Mouse (Mus musculus) midbrain, embryonic 16.5 days (tissue): Measurements from ENCODE around the gene Imp3. TPM values are rescaled to one million over a fixed set of nuclear protein-coding genes. Genes with fewer than 3 reads are reported as not detected.
A peak's percentile ranks its signal among the peaks of the same experiment; 100 is the strongest.

Experiments
- ATAC-seq: fragments of 200-750 bp; cut with Nextera tagmentation; 2 replicates; pipeline ENCODE4 v1.8.0; 2017; ENCODE audit warnings: moderate TSS enrichment
- H3K27ac ChIP-seq: fragments of 300-500 bp; sonication (generic); 2 replicates; pipeline ENCODE4 v1.5.1; 2014; ENCODE audit warnings: mild to moderate bottlenecking, low read length, mixed read lengths
- H3K27me3 ChIP-seq: fragments of 300-500 bp; sonication (generic); 2 replicates; pipeline ENCODE4 v1.6.1; 2014; ENCODE audit warnings: low read depth, low read length, mixed read lengths; ENCODE audit not compliant: control insufficient read depth, insufficient read depth
- H3K36me3 ChIP-seq: fragments of 300-500 bp; sonication (generic); 2 replicates; pipeline ENCODE4 v1.6.1; 2014; ENCODE audit warnings: mild to moderate bottlenecking, low read length, moderate library complexity, mixed read lengths; ENCODE audit not compliant: control insufficient read depth, insufficient read depth
- H3K4me1 ChIP-seq: fragments of 300-500 bp; sonication (generic); 2 replicates; pipeline ENCODE4 v1.6.1; 2014; ENCODE audit warnings: mild to moderate bottlenecking, low read length, mixed read lengths; ENCODE audit not compliant: control insufficient read depth, insufficient read depth
- H3K4me2 ChIP-seq: fragments of 300-500 bp; sonication (generic); 2 replicates; pipeline ENCODE4 v1.6.1; 2014; ENCODE audit warnings: mild to moderate bottlenecking, low read length, mixed read lengths
- H3K4me3 ChIP-seq: fragments of 300-500 bp; sonication (generic); 2 replicates; pipeline ENCODE4 v1.5.1; 2014; ENCODE audit warnings: low read depth, mild to moderate bottlenecking, low read length, moderate library complexity, mixed read lengths
- H3K9ac ChIP-seq: fragments of 300-500 bp; sonication (generic); 2 replicates; pipeline ENCODE4 v1.6.1; 2014; ENCODE audit warnings: low read depth, low read length, mixed read lengths
- H3K9me3 ChIP-seq: fragments of 300-500 bp; sonication (generic); replicated peaks from 2 replicates; pipeline ENCODE4 v1.6.1; 2014; ENCODE audit warnings: mild to moderate bottlenecking, low read length, mixed read lengths; ENCODE audit not compliant: control insufficient read depth, poor library complexity, severe bottlenecking
- WGBS: fragments of 180-500 bp; shearing (Covaris S2); extraction: QIAGEN DNeasy Blood & Tissue Kit; methylation state at CpG from one replicate; pipeline ENCODE4 v1.1.7; 2014; 5-methylcytosine and 5-hydroxymethylcytosine counted together
- polyA plus RNA-seq: library from polyadenylated mRNA; unstranded; fragments of >200 nt; fragmentation: Nextera tagmentation; extraction: Ambion mirVana; gene quantifications from 2 replicates; pipeline ENCODE4 v1.2.1, GENCODE M21; 2015

Gene Imp3
- polyA plus RNA-seq, 1 experiment from 2014 or later = 66.9 TPM

DNA sequence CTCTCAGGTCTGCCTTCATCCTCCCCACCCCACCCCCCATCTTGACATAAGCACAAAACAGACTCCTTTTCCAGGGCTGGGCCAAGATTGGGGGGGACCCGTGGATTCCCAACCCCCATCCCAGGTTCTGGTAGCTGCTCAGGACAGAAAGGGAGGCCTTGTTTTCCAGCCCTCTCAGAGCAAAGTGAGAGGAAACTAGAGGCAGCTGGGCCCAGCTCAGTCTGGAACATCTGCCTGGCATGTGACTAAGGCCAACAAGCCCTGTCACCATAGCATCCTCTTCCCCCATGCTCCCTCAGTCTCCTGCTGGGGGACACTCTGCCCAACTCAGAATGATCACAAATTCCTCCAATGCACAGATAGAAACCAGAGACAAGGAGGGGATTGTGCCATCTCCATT is 22.2 kb upstream of the Imp3 start:
- no peak overlapping the region for H3K4me2 ChIP-seq
- no peaks in the 10 kb centered on the region for H3K36me3 ChIP-seq
- no peaks in the 10 kb centered on the region for H3K27me3 ChIP-seq
- 81% methylated on average over 1 of the region's 1 CpGs for WGBS
- H3K4me3 ChIP-seq = no peak overlapping the region
- no peaks in the 10 kb centered on the region for H3K4me1 ChIP-seq
- H3K27ac ChIP-seq = no peak overlapping the region
- no peak overlapping the region for H3K9ac ChIP-seq
- H3K9me3 ChIP-seq = no peaks in the 10 kb centered on the region
- no peak for ATAC-seq

DNA sequence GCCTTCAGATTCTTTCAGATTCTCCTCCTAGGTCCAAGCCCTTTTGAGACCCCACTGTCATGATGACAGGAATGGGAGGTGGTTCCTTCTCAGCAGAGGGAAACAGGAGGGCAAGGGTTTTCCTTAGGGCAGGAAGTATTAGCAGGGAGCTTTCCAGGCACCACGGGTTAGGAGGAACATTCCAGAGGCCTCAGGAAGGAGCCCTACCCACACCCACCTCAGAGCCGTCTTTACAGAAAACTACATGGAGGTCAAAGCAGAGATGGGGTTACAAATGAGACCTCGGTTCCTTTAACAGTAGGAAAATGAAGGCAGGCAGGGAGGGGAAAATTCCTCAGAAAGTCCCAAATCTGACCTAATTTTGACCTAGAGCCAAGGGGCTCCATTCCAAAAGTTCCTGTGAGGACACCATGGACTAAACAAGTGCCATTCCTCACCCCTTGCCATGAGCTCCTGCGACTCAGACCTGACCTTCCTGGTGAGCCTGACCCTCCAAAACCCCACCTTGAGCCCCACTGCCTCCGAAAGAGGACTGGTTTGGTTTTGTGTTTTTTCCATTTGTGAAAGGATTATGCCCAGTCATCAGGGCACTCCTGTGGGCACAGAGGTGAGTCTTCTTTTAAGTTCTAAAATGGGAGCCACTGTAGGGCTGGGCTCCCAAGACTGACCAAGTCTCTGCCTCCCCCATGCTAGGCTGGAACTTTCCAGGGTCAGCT is 21.4 kb upstream of the Imp3 start:
- H3K4me3 ChIP-seq = no peak overlapping the region
- no peaks in the 10 kb centered on the region for H3K9me3 ChIP-seq
- 90% methylated on average over 5 of the region's 5 CpGs for WGBS
- H3K4me1 ChIP-seq = no peaks in the 10 kb centered on the region
- no peak overlapping the region for H3K9ac ChIP-seq
- ATAC-seq = no peak
- no peak overlapping the region for H3K4me2 ChIP-seq
- H3K36me3 ChIP-seq = no peaks in the 10 kb centered on the region
- H3K27me3 ChIP-seq = no peaks in the 10 kb centered on the region
- no peak overlapping the region for H3K27ac ChIP-seq

DNA sequence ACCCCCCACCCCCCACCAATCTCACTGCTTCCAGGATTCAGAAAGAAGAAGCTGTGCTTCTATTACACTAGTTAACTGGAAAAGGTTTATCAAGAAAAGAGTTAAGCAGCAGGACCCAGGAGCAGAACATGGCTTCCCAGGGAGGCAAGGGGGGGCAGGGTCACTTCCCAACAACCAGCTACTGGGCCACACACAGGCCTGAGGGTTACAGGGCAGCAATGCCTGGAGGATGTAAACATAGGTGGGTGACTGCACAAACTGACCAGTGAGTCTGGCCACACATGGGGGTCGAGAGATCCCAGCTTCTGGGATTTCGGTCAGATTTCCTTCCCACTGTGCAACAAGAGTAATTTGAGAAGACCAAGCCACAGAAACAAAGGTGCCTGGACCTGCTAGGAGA is 20.1 kb upstream of the Imp3 start:
- H3K4me1 ChIP-seq = no peaks in the 10 kb centered on the region
- H3K4me2 ChIP-seq = no peak overlapping the region
- no peaks in the 10 kb centered on the region for H3K27me3 ChIP-seq
- H3K4me3 ChIP-seq = no peak overlapping the region
- no peaks in the 10 kb centered on the region for H3K36me3 ChIP-seq
- H3K9me3 ChIP-seq = no peaks in the 10 kb centered on the region
- no peak overlapping the region for H3K9ac ChIP-seq
- ATAC-seq = no peak
- H3K27ac ChIP-seq = no peak overlapping the region
- 68% methylated on average over 2 of the region's 2 CpGs for WGBS

DNA sequence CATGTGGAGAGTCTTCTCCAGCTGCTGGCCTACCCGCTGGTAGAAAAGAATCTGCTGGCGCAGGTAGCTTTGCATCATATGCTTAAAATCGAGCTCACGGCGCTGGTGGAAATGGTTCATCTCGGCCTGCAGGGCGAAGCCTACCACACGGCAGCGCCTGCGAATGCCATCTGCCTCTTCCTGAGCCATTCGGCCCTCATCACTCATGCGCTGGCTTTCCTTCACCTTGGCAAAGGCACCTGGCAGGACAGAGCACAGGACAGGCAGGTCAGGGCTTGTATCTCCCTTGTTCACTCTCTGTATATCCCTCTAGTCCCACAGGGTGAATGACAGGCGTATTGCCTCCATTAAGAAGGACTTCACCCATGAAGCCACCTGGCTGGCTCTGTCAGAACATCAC is 18.8 kb upstream of the Imp3 start:
- Histone ChIP-seq H3K9me3 (no peaks in the 10 kb centered on the region), H3K36me3 (no peaks in the 10 kb centered on the region), H3K4me2 (no peak overlapping the region), H3K27me3 (no peaks in the 10 kb centered on the region), H3K9ac (no peak overlapping the region), H3K4me1 (no peaks in the 10 kb centered on the region), H3K27ac (no peak overlapping the region), H3K4me3 (no peak overlapping the region)
- WGBS = 94% methylated on average over 13 of the region's 13 CpGs
- ATAC-seq = no peak

DNA sequence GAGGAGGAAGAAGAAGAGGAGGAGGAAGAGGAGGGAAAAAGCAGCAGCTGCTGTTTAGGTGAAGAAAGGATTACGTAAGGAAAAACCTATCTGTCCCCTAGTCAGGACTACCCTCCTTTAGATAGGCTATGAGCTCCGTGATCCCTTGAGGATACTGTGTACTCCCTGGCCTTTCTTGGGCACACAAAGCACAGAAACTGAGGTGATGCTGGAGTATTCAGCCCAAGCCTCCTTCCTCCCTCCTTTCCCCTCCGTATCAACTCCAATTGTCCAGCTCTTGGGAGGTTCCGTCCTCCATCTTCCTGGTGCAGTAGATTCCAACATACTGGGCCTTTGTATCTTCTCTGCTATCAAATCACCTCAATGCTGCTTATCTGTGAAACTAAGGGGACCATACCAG is 14.5 kb upstream of the Imp3 start:
- H3K4me2 ChIP-seq = no peak overlapping the region
- H3K4me1 ChIP-seq = peaks cover 13% of the 10 kb centered on the region; the same call in 1 of the 2 replicates
- H3K27ac ChIP-seq = no peak overlapping the region
- H3K9me3 ChIP-seq = no peaks in the 10 kb centered on the region
- H3K9ac ChIP-seq = no peak overlapping the region
- WGBS = 95% methylated on average over 4 of the region's 4 CpGs
- no peaks in the 10 kb centered on the region for H3K36me3 ChIP-seq
- no peak for ATAC-seq
- no peak overlapping the region for H3K4me3 ChIP-seq
- no peaks in the 10 kb centered on the region for H3K27me3 ChIP-seq

DNA sequence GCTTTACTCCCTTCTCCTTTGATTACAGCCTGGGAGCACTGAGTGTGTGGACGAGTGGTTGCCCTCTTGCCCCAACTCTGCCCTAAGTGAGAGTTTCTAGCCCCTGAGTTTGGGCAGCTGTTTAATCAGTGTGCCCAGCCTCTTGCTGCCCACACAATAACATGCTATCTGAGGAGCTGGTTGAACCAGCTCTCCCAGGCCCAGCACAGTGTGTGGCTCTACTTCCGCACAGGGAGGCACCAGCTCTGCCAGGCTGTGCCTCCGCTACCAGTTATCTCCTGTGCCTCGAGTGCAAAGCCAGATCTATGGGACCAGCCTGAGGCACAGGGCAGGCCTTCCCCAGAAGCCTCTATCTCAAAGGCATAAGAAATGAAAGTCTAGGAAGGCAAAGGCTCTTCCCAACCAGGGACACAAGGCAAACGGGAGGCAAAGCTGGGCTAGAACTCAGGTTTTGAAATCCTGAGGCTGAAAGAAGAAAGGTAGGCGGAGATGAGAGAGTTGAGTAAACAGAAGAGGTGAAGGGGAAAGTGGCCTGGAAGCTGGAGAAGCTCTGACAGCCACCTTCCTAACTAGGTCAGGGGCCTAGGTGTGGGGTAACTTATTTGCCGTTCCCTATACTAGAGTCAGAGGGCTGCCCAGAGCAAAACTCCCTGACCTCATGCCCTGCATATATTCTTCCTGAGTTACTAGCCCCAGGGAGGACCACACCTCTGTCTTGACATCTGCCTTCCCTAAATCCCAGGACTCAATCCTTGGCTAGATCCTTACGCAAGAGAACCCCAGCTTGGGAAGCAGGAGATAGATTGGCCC is 13.2 kb upstream of the Imp3 start:
- WGBS = 73% methylated on average over 8 of the region's 8 CpGs
- H3K4me1 ChIP-seq = peaks cover 17% of the 10 kb centered on the region
- no peak for ATAC-seq
- no peaks in the 10 kb centered on the region for H3K27me3 ChIP-seq
- 0 out of 2 replicates have a peak overlapping the region, but pooled peaks have one; percentile 34 for H3K9ac ChIP-seq
- peak overlapping the region; percentile 4 for H3K4me3 ChIP-seq
- H3K9me3 ChIP-seq = no peaks in the 10 kb centered on the region
- H3K27ac ChIP-seq = no peak overlapping the region
- no peaks in the 10 kb centered on the region for H3K36me3 ChIP-seq
- peak overlapping the region; percentile 35 for H3K4me2 ChIP-seq

DNA sequence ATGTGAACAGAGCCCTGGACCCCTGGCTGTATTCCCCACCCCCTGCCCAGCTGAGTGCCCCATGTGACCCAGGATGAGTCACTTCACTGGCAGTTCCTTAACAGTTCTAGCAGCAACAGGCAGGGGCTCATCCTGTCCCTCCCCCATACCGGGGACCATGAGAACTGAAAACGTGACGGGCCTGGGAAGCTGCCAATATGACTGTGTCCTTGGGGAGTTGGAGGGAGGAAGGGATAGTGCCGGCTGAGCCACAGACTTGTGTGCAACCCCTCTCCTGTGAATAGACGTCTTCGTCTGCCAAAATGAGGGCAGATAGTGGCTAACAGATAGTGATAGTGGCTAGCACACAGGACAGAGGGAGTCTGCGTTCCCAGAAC is 12.6 kb upstream of the Imp3 start:
- peak overlapping the region; percentile 4; the same call in 1 of the 2 replicates for H3K4me3 ChIP-seq
- H3K27ac ChIP-seq = no peak overlapping the region
- peaks cover 17% of the 10 kb centered on the region for H3K4me1 ChIP-seq
- peak overlapping the region; percentile 35 for H3K4me2 ChIP-seq
- no peak for ATAC-seq
- H3K27me3 ChIP-seq = peaks cover 2% of the 10 kb centered on the region; the same call in 1 of the 2 replicates
- WGBS = 30% methylated on average over 7 of the region's 7 CpGs
- no peaks in the 10 kb centered on the region for H3K9me3 ChIP-seq
- H3K9ac ChIP-seq = 0 out of 2 replicates have a peak overlapping the region, but pooled peaks have one; percentile 34
- no peaks in the 10 kb centered on the region for H3K36me3 ChIP-seq

DNA sequence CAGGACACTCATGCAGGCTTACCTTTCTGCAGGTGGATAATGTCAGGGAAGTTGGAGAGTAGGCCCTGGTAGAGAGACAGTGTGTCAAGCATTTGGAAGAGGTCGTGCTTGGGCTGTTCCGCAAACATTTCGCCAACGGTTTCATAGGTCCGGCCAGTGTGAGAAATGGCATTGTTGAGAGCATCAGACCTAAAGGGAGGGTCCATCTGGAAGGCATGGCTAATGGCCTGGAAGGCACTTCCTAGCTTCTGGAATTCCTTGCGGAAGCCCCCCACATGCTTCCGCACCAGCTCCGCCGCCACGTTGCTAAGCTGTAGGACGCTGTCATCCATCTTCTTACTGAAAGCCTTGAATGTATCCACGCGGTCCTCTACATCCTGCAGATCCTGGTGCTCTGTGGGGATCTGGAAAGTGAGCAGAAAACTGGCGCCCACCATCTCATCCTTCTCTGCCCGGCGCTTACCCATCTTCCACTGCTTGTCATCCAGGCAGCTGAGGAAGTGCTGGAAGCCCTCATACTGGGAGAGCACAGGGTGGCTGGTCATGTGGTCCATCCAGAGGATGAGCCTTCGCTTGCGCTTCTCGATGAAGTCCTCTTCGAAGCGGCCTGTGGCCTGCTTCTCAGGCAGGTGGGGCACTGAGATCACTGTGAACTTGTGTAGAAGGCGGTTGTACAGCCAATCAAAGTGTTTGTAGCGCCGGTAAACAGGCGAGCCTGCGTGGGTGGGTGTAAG is 11.8 kb upstream of the Imp3 start:
- no peak overlapping the region for H3K4me3 ChIP-seq
- 90% methylated on average over 26 of the region's 26 CpGs for WGBS
- peaks cover 17% of the 10 kb centered on the region for H3K4me1 ChIP-seq

DNA sequence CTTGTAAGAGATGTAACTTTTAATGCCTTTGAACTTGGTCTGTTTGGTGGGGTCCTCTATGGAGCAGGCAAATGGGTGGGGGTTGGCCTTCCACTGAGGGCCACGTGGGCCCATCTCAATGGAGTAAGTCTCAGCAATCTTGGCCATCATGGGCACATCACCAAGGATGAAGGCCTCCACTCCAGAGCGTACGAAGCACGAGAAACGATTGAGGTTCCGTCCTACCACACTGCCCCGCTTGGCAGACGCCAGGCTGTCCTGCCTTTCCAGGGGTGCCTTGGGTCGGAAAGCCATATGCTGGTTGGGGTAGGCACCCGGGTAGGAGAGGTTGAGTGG is 11.3 kb upstream of the Imp3 start:
- H3K9me3 ChIP-seq = no peaks in the 10 kb centered on the region
- H3K4me3 ChIP-seq = no peak overlapping the region
- peak overlapping the region; percentile 97; the same call in 1 of the 2 replicates for H3K4me2 ChIP-seq
- no peaks in the 10 kb centered on the region for H3K36me3 ChIP-seq
- H3K27ac ChIP-seq = no peak overlapping the region
- 97% methylated on average over 10 of the region's 10 CpGs for WGBS
- peaks cover 17% of the 10 kb centered on the region for H3K4me1 ChIP-seq
- peaks cover 11% of the 10 kb centered on the region for H3K27me3 ChIP-seq
- no peak overlapping the region for H3K9ac ChIP-seq
- no peak for ATAC-seq

More for the DNA sequence above, 11.8 kb upstream of the Imp3 start:
- no peak for ATAC-seq
- Histone ChIP-seq H3K27ac (no peak overlapping the region), H3K9ac (no peak overlapping the region), H3K27me3 (peaks cover 8% of the 10 kb centered on the region), H3K36me3 (no peaks in the 10 kb centered on the region), H3K4me2 (peak overlapping the region; percentile 35), H3K9me3 (no peaks in the 10 kb centered on the region)
